Mouse (Mus musculus): Measurements from ENCODE around the gene Atxn1.

DNA sequence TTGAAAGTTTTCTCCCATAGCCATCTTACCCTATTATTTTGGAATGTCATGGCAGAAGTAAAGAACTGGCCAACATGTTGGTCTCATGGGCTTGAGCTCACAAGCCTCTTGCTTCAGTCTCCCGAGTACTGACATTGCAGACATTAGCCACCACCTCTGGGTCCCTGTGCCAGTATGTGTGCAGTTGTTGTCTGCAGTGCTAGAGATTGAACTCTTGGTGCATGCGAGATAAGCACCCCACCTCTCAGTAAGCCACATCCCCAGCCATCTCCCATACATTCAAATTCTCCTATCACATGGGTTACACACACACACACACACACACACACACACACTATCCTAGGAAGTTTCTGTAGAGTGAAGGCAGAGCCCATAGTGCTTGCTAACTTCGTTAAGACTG lies 464.9 kb downstream of the Atxn1 start:
- TF ChIP-seq POLR2A (IDR thresholded peaks at IDR 0.05; ENCODE audit: insufficient read depth, low read depth, low read length): no peak
- no peak for TF ChIP-seq CTCF (IDR thresholded peaks at IDR 0.05; ENCODE audit: insufficient read depth, low read depth, low read length)

All from olfactory bulb, adult 2 months (tissue).